Mouse (Mus musculus) neural tube, embryonic 13.5 days (tissue): ENCODE data around the gene Plxnb2. TPM values are rescaled to one million over a fixed set of nuclear protein-coding genes. Genes with fewer than 3 reads are reported as not detected.

ENCODE experiments used
- ATAC-seq: fragments of 200-750 bp; cut with Nextera tagmentation; 2 replicates; pipeline ENCODE4 v1.8.0; 2017; ENCODE audit warnings: low read depth, mild to moderate bottlenecking, moderate TSS enrichment, moderate library complexity
- H3K27ac ChIP-seq: fragments of 300-500 bp; sonication (generic); replicated peaks from 2 replicates; pipeline ENCODE4 v1.5.1; 2015; ENCODE audit warnings: moderate library complexity, mild to moderate bottlenecking, inconsistent platforms
- H3K27me3 ChIP-seq: fragments of 300-500 bp; sonication (generic); 2 replicates; pipeline ENCODE4 v1.6.1; 2015; ENCODE audit warnings: mild to moderate bottlenecking, inconsistent platforms
- H3K36me3 ChIP-seq: fragments of 300-500 bp; sonication (generic); 2 replicates; pipeline ENCODE4 v1.6.1; 2015; ENCODE audit warnings: mild to moderate bottlenecking, inconsistent platforms
- H3K4me1 ChIP-seq: fragments of 300-500 bp; sonication (generic); replicated peaks from 2 replicates; pipeline ENCODE4 v1.6.1; 2015; ENCODE audit warnings: inconsistent platforms
- H3K4me2 ChIP-seq: fragments of 300-500 bp; sonication (generic); 2 replicates; pipeline ENCODE4 v1.6.1; 2015; ENCODE audit warnings: inconsistent platforms, mild to moderate bottlenecking, moderate library complexity
- H3K4me3 ChIP-seq: fragments of 300-500 bp; sonication (generic); 2 replicates; pipeline ENCODE4 v1.5.1; 2015; ENCODE audit warnings: mild to moderate bottlenecking, inconsistent platforms
- H3K9ac ChIP-seq: fragments of 300-500 bp; sonication (generic); 2 replicates; pipeline ENCODE4 v1.6.1; 2015; ENCODE audit warnings: moderate library complexity, mild to moderate bottlenecking, inconsistent platforms
- H3K9me3 ChIP-seq: fragments of 300-500 bp; sonication (generic); 2 replicates; pipeline ENCODE4 v1.6.1; 2016; ENCODE audit warnings: inconsistent platforms
- WGBS: fragments of 180-500 bp; shearing (Covaris S2); methylation state at CpG from one replicate; pipeline ENCODE4 v1.1.7; 2015; 5-methylcytosine and 5-hydroxymethylcytosine counted together
- polyA plus RNA-seq: library from polyadenylated mRNA; unstranded; fragments of >200 nt; fragmentation: Nextera tagmentation; extraction: Ambion mirVana; gene quantifications from 2 replicates; pipeline ENCODE4 v1.2.1, GENCODE M21; 2015

The Plxnb2 gene
- polyA plus RNA-seq, 1 experiment from 2014 or later: 89.8 TPM

DNA sequence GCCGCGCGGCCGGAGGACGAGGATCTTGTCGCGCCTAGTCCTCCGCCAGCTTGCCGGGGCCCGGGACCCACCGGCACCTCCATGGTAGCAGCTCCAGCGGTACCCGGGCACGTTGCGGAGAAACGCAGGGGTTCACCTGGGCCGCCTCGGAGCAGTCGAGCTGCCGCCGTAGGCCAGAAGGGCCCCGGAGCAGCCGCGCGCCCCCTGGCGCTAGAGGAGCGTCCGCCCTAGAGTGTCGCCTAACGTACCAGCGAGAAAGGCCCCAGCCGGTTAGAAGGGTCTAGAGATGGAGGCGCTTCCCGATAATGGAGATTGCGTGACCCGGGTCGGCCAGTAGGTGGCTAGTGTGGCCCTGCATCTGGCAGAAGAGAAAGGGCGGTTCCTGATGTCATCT is 15.7 kb upstream of the Plxnb2 start, which contains the start of gene Dennd6b:
Gene Dennd6b (minus strand): TSS at position 184 of the 394 bp plus-strand sequence.
- no peaks in the 10 kb centered on the region for H3K9me3 ChIP-seq
- H3K4me2 ChIP-seq: peak within 1 kb of the TSS; percentile 76
- H3K4me1 ChIP-seq: peaks cover 21% of the 10 kb centered on the region
- H3K27me3 ChIP-seq: no peaks in the 10 kb centered on the region
- ATAC-seq: peak; percentile 99
- H3K27ac ChIP-seq: peak within 1 kb of the TSS; percentile 99
- WGBS: under 1% methylated on average over 36 of the region's 38 CpGs
- peaks cover 9% of the 10 kb centered on the region; the same call in 1 of the 2 replicates for H3K36me3 ChIP-seq
- H3K4me3 ChIP-seq: peak within 1 kb of the TSS; percentile 93
- H3K9ac ChIP-seq: peak within 1 kb of the TSS; percentile 99

DNA sequence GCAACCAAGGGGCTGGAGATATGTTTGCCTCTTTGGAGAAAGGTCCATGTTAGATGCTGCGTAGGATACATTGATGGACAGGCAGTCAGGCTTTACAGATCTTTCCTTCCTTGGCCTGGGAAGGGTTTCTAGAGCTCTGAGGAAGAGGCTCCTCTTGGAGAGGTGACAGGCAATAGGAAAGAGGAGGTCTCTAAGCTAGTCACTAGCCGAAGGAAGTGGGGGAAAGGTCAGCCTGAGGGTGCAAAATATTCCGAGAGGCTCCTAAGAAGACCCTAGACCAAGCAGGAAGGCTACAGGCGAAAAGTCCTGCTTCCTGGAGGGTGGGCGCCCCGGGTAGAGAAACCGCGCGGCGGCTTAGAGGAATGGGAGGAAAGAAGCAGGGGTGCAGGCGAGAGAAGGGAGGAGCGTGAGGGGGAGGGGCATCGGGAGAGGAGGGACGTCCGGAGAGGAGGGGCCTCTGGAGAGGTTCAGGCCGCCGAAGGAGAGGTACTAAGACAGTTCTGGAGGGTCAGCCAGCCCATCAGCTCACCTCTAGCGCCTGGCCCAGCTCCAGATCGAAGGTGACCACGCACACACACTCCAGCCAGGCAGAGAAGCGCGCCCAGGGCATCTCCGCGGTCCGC is 15.2 kb upstream of the Plxnb2 start:
- peak; percentile 95 for ATAC-seq
- under 1% methylated on average over 24 of the region's 25 CpGs for WGBS
- Histone ChIP-seq H3K9me3 (no peaks in the 10 kb centered on the region), H3K4me3 (peak overlapping the region; percentile 93), H3K9ac (peak overlapping the region; percentile 99), H3K36me3 (peaks cover 13% of the 10 kb centered on the region), H3K4me2 (peak overlapping the region; percentile 76), H3K27ac (peak overlapping the region; percentile 99), H3K27me3 (no peaks in the 10 kb centered on the region), H3K4me1 (peaks cover 21% of the 10 kb centered on the region)

DNA sequence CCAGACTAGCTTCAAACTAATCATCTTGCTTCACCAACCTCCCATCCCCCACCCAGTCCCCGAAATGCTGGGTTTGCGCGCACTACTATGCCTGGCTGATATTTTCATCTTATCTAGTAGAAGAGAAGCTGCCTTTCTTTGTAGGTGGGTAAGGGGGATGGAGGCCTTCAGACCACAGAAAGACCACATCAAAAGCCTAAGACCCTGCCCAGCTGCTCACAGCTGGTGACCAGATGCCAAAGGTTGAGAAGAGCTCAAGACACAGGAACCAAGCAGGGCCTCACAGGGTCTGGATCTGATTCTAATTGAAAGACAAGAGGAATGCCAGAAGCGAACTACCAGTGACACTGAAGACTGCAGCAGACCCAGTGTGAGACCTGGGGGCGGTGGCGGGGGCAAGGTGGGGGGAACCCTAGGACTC is 14.7 kb upstream of the Plxnb2 start:
- WGBS: 39% methylated on average over 6 of the region's 6 CpGs
- Histone ChIP-seq H3K36me3 (peaks cover 19% of the 10 kb centered on the region), H3K9ac (peak overlapping the region; percentile 99), H3K27me3 (no peaks in the 10 kb centered on the region), H3K27ac (peak overlapping the region; percentile 99), H3K4me3 (peak overlapping the region; percentile 93), H3K4me2 (peak overlapping the region; percentile 76), H3K4me1 (peaks cover 21% of the 10 kb centered on the region), H3K9me3 (no peaks in the 10 kb centered on the region)
- ATAC-seq: no peak

DNA sequence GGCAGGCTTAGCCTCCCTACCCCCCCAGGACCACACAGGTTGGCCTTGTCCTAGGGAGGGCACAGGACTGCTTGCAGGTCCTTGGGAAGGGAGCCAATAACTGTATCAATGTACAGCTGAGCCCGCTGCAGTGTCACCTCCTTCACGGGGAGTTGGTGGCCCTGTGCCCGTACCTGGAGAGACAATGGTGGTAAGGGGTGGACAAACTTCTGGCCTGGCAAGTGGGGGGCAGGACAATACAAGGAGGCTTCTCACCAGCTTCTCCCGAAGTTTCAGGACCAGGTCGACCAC is 4.3 kb upstream of the Plxnb2 start:
- peaks cover 63% of the 10 kb centered on the region for H3K36me3 ChIP-seq
- no peak for ATAC-seq
- H3K27me3 ChIP-seq: no peaks in the 10 kb centered on the region
- H3K4me1 ChIP-seq: peaks cover 42% of the 10 kb centered on the region
- H3K9me3 ChIP-seq: no peaks in the 10 kb centered on the region
- 87% methylated on average over 5 of the region's 5 CpGs for WGBS
- H3K27ac ChIP-seq: 0 out of 2 replicates have a peak overlapping the region, but pooled peaks have one; percentile 28
- no peak overlapping the region for H3K4me2 ChIP-seq
- H3K4me3 ChIP-seq: no peak overlapping the region
- H3K9ac ChIP-seq: no peak overlapping the region

DNA sequence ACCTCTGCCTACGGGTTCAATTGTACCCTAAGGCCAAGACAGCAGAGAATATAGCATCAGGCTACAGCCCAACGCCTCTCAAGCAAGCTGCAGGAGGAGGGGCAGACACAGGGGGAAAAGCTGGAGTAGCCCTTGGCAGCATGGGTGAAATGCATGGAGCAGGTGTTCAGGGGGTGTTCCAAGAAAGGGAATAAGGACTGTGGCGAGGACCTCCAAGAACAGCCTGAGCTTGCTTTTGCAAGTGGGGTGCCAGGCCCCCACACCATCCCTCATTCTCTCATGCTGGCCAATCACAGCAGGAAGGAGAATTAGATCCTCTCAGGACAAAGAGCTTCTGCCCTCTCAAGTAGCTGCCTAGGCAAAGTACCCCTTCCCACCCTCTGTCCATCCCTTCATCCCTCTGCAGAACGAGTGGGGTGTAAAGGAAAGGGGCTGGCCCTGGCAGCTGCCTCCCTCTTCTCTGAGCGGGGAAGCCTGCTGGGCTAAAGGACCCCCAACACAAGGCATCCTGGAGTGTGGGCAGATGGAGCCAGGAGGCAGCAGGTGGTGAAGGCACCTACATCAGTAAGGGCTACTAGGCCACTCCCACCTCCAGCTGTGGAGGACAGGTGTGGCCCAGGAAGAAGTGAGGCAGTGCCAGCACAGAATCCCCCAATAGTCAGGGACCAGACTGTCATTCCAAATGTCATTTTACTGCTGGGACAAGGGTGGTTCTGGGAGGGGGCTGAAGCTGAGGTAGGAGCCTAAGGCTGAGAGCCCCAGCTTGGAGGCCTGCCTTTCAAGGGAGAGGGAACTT is 3.8 kb upstream of the Plxnb2 start:
- no peak for ATAC-seq
- no peak overlapping the region for H3K4me3 ChIP-seq
- no peaks in the 10 kb centered on the region for H3K27me3 ChIP-seq
- H3K4me2 ChIP-seq: no peak overlapping the region
- peaks cover 48% of the 10 kb centered on the region for H3K4me1 ChIP-seq
- H3K27ac ChIP-seq: peak overlapping the region; percentile 33; the same call in 1 of the 2 replicates
- H3K9me3 ChIP-seq: no peaks in the 10 kb centered on the region
- 48% methylated on average over 5 of the region's 5 CpGs for WGBS
- H3K36me3 ChIP-seq: peaks cover 58% of the 10 kb centered on the region
- H3K9ac ChIP-seq: 0 out of 2 replicates have a peak overlapping the region, but pooled peaks have one; percentile 8

DNA sequence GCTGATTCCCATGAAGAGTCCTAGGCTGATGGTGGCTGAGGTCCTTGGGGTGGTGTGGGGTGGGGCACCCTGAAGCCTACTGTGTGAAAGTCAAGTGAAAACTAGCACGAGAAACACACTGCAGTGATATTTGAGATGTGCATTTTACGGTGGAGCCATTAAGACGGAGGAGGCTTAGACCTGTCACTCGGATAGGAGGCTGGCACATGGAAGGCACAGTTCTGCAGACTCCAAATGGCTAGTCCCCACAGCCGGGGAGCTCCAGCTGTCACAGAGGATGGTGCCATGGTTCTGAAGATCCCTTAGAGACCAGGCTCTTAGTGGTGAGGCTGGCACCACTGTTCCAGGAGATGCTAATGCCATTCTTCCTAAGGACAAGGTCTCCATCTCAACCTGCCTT is 2.3 kb upstream of the Plxnb2 start:
- no peak overlapping the region for H3K4me2 ChIP-seq
- H3K4me1 ChIP-seq: peaks cover 63% of the 10 kb centered on the region
- no peak overlapping the region; the same call in 1 of the 2 replicates for H3K9ac ChIP-seq
- H3K4me3 ChIP-seq: no peak overlapping the region
- 61% methylated on average over 5 of the region's 5 CpGs for WGBS
- peak overlapping the region; percentile 46; the same call in 1 of the 2 replicates for H3K27ac ChIP-seq
- ATAC-seq: no peak
- no peaks in the 10 kb centered on the region for H3K27me3 ChIP-seq
- H3K36me3 ChIP-seq: peaks cover 43% of the 10 kb centered on the region
- H3K9me3 ChIP-seq: no peaks in the 10 kb centered on the region

DNA sequence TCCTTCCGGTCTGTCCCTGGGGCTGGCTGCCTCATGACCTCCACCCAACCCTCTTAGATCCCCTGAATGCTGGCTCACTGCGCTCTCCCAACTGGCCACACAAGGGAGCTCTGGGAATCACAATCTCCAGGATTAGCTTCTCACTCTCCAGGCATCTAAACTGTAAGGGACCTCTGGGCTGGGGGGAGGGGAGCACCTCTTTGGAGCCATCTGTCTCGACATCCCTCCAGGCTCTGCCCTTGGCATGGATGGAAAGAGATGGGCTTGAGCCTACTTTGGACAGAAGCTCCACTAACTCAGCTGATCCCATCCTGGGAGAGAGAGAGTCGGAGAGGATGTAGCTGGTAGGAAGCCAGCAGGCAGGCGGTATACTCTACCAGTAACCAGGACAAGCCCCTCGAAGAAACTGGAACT is 1.7 kb upstream of the Plxnb2 start:
- no peak for ATAC-seq
- no peak overlapping the region; the same call in 1 of the 2 replicates for H3K9ac ChIP-seq
- H3K9me3 ChIP-seq: no peaks in the 10 kb centered on the region
- WGBS: 48% methylated on average over 6 of the region's 6 CpGs
- no peaks in the 10 kb centered on the region for H3K27me3 ChIP-seq
- no peak overlapping the region for H3K4me3 ChIP-seq
- H3K4me2 ChIP-seq: no peak overlapping the region
- H3K27ac ChIP-seq: peak overlapping the region; percentile 46; the same call in 1 of the 2 replicates
- H3K4me1 ChIP-seq: peaks cover 68% of the 10 kb centered on the region
- peaks cover 39% of the 10 kb centered on the region for H3K36me3 ChIP-seq

DNA sequence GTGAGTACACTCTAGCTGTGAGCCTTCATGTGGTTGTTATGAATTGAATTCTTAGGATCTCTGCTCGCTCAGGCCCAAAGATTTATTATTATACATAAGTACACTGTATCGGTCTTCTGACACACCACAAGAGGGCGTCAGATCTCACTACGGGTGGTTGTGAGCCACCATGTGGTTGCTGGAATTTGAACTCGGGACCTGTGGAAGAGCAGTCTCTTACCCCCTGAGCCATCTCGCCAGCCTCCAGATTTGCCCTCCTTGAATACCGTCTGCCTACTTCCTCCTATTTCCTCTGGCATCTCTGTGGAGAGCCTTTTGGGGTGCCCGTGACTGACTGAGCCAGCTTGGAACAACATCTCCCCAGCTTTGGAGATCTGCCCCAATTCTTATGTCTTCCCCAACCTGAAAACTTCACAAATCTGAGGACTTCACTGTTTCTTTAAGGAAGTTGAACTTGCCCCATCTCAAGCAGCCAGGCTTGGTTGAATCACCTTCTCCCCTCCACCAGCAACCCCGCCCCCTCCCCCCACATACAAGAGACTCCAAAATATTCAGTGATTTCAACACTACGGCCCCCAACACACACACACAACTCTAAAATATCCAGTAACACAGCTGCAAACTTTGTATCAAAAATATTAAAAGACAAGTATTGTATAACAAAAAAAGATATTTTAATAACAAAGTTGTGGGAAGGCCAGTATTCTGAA is 1.1 kb upstream of the Plxnb2 start:
- ATAC-seq: no peak
- Histone ChIP-seq H3K9me3 (no peaks in the 10 kb centered on the region), H3K4me3 (peak overlapping the region; percentile 86; the same call in 1 of the 2 replicates), H3K27me3 (no peaks in the 10 kb centered on the region), H3K27ac (peak overlapping the region; percentile 46), H3K9ac (no peak overlapping the region; the same call in 1 of the 2 replicates), H3K4me1 (peaks cover 74% of the 10 kb centered on the region), H3K36me3 (peaks cover 32% of the 10 kb centered on the region), H3K4me2 (peak overlapping the region; percentile 99)
- 81% methylated on average over 10 of the region's 10 CpGs for WGBS

DNA sequence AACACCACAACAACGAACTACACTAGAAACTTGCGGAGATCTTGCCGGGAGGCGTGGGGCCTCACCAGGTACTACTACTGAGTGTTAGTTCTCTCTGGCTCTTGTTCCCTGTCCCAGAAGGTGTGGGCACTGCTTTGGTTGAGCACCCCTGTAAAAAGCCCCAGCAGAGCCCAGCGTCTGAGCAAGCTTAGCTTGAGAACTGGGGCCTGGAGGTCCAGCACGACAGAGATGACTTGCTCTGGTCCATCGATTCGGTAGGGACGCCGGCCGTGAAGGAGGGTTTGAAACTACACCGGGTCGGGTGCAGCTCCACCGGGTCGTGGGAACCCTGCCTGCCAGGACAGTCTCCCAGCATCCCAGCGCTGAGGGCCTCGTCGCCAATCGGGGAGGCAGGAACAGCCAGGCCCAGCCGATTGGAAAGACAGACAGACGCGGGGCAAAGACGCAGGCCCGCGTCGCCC is 477 bp downstream of the Plxnb2 start:
- peak overlapping the region; percentile 96 for H3K27ac ChIP-seq
- peak overlapping the region; percentile 99 for H3K4me2 ChIP-seq
- under 1% methylated on average over 26 of the region's 26 CpGs for WGBS
- H3K4me3 ChIP-seq: peak overlapping the region; percentile 86
- ATAC-seq: peak; percentile 8
- peak overlapping the region; percentile 99 for H3K9ac ChIP-seq
- H3K9me3 ChIP-seq: no peaks in the 10 kb centered on the region
- peaks cover 16% of the 10 kb centered on the region; the same call in 1 of the 2 replicates for H3K36me3 ChIP-seq
- no peaks in the 10 kb centered on the region for H3K27me3 ChIP-seq
- peaks cover 90% of the 10 kb centered on the region for H3K4me1 ChIP-seq

DNA sequence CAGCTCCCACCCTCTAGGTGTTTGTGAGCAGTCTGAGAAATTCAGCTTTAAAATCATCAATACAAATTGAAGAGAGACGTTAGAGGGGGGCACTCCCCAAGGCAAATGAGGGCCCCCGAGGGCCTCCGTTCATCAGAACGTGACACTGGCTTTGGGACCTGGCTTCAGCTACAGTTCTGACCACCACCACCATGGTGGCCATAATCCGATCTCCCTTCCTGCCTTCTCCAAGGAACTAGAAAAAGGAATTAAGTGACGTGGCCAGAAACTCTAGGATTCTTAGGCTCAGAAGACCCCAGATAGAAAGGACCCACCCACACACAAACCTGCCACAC is 991 bp downstream of the Plxnb2 start:
- peak overlapping the region; percentile 99 for H3K4me2 ChIP-seq
- 6% methylated on average over 6 of the region's 6 CpGs for WGBS
- no peak for ATAC-seq
- H3K36me3 ChIP-seq: peaks cover 11% of the 10 kb centered on the region; the same call in 1 of the 2 replicates
- H3K9me3 ChIP-seq: no peaks in the 10 kb centered on the region
- peak overlapping the region; percentile 96 for H3K27ac ChIP-seq
- peaks cover 91% of the 10 kb centered on the region for H3K4me1 ChIP-seq
- peak overlapping the region; percentile 99 for H3K9ac ChIP-seq
- H3K4me3 ChIP-seq: peak overlapping the region; percentile 86
- no peaks in the 10 kb centered on the region for H3K27me3 ChIP-seq

DNA sequence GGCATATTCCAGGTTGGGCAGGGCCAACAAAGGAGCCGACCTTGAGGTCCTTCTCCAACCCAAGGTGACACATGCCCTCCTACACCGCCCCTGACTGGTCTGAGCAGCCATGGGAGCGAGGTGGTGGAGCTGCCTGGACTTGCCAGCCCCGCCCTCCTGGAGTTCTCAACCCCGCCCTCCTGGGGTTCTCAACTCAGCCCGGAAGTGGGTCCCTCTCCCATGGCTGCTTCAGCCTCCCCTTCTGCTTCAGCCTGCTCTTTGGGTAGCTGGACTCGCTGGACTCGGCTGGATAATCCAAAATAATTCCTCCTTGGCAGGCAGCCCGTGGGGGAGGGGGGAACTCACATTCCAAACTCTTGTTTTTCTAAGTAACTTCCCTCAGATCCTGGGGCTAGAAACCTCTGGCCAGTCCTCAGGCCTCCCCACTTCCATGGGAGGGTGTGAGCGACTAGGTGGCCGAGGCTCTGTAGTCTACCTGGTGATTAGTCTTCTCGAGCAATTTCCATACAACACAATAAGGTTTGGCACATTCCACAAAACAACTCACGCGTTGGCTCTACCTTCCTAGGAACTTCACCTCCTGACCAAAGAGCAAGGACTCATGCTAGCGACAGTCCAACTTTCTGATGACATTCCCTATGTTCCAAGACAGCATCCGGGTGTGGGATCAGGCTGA is 1.5 kb downstream of the Plxnb2 start:
- H3K9me3 ChIP-seq: no peaks in the 10 kb centered on the region
- peaks cover 6% of the 10 kb centered on the region; the same call in 1 of the 2 replicates for H3K36me3 ChIP-seq
- peak overlapping the region; percentile 99 for H3K4me2 ChIP-seq
- no peak for ATAC-seq
- peak overlapping the region; percentile 99 for H3K9ac ChIP-seq
- H3K4me3 ChIP-seq: peak overlapping the region; percentile 86
- H3K27me3 ChIP-seq: no peaks in the 10 kb centered on the region
- peaks cover 91% of the 10 kb centered on the region for H3K4me1 ChIP-seq
- H3K27ac ChIP-seq: peak overlapping the region; percentile 96
- 6% methylated on average over 16 of the region's 16 CpGs for WGBS
